Mouse (Mus musculus) natural killer cell, adult 2 months (primary cell): ENCODE measurements around the gene Madd.

Source experiments
- DNase-seq, 2 experiments: peaks; one replicate each; pipeline ENCODE4 v3.0.0; 2022; ENCODE audit warnings: low spot score in 2 of 2

The Madd gene

DNA sequence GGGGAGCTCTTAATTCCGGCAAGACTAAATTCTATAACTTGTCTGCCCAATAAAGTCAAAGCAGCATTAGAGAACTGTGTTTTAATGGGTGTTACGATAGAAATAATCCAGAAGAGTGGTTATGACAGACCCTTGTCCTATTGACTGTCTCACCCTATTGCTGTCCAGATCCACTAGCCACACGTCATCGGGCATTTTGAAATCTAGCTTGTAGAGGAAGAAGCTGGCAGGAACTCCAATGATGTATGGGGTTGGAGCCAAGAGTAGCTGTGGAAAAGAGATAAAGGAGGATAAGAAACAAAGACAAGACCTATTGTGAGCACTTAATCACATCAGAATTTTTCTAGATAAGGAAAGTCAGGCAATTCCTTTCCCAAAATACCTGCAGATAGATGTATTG, 8.1 kb downstream of the Madd start:
- DNase-seq, result no peak

DNA sequence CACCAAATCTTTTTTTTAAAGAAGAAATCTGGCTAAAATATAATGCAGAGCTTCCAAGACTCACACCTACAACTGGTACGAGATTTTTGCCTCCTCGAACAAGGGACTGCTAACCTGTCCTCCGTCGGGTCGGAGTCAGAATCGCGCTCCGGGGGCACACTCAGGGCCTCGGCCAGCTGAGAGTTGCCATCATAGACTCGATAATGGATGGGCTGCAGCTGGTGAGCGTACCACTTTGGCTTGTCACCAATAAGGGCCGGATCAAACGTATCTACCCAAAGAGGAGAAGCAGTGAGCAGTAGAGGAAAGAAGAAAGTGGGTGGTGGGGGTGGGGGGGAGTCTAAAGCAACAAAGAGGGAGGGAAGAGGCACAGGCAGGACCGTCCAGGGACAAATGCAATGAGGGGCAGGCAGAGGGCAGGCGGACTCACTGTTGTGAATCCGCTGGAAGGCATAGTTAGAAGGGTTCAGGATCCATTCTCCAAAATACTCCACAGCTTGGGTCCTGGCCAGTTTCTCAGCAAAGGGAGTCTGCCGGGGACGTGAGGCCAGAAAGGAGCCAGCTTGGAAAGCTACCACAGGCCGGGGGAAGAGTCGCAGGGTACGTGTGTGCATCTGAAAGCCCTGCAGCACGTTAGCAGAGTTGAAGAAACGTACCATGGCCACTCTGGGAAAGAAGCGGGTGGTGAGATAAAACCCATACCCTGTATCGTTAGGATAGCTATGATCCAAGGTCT, 13.9 kb downstream of the Madd start:
- no peak for DNase-seq

DNA sequence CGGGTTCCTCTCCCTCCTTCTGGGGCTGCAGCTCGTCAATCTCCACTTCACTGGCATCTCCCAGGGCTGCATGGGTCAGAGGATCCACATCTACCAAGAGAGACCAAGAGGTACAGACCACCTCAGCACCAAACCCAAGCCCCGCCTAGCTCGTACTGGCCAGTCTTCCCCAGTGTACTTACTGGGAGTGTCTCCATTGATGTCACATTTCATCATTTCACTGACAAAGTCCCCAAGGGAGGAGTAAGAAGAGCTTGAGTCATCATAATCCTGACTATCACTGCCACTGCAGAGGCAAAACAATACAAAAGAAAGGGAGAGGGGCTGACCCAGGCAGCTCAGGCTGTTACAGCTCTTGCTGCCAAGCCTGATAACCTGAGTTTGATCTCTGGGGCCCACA, 16.0 kb downstream of the Madd start:
- DNase-seq, result no peak

DNA sequence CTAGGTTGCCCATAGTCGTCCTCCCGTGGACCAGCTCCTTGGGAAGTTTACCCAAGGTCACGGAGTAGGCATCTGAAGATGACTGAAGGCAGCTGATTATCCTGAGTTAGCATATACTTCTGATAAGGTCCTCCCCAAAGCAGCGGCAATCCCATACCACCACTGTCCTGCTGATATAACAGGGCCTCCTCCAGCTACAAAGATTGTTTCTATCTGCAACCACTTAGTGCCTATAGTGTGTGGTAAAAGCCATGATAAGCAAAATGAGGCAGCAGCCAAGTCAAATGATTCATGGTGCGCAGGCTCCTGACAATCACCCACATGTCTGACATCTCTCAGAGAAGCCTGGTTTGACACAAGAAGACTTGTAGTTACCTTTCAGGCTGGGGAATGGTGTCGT, 18.6 kb downstream of the Madd start:
- no peak for DNase-seq

DNA sequence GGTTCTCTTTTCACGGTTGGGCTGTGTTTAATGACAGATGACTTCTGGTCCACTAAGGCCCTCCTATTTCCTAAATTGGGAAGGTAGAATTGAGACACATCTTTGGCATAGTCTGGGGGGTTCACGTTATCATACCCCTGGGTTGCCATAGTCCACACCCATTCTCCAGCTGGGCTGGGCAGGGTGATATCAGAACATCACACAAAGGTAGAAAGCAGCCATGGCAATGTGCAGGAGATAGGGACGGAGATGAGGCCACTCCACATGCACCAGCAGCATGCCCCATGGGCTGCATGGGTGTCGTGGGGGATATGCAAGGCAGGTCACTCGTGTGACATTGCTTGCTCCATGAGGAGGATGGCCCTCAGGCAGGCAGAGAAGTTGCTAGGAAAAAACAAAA, 20.1 kb downstream of the Madd start:
- DNase-seq, result no peak

DNA sequence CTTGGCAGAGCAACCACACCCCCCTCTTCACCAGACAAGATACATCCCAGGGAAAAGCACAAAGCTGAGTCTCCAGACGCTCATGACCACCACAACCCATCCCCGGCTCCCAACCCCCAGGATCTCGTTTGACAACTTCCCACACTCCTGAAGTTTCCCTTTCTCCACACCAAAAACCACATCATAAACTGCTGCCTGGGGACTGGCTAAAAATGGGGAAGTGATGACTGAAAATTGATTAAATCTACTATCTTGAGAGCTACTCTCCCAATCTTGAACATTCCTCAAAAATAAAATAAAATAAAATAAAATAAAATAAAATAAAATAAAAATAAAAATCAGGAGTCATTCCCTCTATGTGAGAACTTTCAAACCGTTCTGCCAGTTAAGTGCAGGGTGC, 20.7 kb downstream of the Madd start:
- no peak for DNase-seq

DNA sequence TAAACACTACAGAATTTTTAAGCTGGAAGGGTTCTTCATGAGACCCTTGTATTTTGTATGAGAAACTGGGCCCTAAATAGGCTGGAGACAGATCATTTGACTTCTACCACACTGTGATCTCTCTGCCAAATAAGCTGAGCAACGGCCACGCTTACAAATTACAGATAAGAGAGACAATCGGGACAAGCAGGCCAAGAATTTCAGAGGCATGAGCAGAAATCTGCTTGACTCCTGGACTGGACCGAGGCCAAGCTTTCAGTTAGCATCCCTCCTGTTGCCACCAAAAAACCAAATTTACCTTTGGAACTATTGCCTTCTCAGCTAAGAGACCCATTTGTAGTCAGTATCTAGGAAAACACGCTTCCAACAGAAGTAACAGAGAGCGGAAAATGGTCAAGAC, 23.0 kb downstream of the Madd start:
- no peak for DNase-seq

DNA sequence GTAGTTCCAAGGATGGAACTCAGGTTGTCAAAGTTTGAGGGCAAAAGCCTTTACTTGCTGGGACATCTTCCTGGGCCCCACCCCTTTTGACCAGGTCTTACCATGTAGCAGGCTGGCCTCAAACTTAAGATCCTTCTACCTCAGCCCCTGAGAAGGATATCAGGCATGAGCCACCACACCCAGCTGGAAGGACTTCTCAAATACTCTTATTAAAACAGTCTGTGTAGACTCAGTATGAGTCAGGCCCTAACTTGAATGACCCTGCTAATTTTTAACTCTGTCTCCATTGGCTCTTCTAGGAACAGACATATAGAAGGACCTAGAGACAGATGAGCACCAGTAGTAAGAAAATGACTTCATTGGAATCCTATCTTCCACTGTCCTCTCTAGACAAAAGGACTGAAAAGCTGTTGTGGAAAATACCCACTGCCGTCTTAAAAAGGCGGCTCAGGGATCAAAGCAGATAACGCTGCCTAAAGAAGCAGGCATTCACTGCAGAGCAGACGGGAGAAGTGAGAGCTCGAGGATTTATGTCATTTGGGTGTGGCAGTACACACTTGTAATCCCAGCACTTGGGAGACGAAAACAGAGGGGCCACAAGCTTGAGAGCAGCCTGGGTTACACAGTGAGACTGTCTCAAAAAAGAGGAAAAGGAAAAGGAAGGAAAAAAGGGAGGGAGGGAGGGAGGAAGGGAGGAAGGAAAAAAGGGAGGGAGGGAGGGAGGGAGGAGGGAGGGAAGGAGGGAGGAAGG, 26.5 kb downstream of the Madd start:
- no peak for DNase-seq

DNA sequence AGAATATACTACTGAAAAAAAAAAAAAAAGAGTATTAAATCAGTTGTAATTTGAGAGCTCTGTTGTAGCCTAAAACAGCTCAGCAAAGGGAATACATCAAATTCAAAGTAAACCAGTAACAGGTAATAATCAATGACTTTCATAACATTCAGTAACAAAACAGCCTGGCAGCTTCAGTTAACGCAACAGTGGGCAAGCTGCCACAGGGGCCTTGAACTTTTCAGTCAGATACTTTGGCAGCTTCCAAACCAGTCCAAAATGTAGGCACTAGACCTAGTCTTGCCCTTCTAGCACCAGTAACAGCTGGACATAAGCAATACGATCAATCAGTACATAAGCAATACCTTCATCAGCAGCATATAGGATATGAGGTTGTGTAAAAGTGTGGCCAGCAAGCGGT, 29.5 kb downstream of the Madd start:
- no peak for DNase-seq

DNA sequence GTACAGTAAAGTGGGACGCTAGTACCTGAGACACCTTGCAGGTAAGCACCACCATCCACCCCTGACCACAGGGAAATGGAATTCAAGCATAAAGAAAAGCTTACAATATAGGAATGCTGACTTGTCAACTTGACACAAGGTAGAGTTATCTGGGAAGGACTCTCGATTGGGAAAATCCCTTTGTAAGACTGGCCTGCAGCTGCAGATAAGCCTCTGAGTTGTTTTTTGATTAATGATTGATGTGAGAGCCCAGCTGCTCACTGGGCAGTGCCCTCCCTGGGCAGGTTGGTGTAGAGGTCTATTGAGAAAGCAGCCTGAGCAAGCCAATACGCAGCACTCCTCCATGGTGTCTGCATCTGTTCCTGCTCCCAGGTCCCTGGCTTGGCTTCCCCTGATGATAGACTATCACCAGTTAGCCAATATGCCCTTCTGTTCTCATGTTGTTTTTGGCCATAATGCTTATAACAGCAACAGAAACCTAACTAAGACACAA, 30.7 kb downstream of the Madd start:
- DNase-seq, result no peak

DNA sequence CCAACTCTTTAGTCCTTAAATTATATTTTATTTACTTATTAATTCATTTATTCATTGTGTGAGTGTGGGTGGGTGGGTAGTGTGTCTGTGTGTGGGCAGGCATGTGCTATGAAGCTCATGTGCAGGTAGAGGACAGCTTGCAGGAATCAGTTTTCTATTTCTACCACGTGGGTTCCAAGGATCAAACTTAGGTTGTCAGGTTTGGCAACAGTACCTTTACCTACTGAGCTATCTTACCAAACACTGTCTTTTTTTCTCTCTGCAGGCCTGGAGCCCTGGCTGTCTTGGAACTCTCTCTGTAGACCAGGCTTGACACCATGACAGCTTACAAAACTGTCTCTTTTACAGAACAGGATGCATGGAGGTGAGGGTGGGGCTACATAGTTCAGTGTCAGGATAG, 32.3 kb downstream of the Madd start:
- no peak for DNase-seq

DNA sequence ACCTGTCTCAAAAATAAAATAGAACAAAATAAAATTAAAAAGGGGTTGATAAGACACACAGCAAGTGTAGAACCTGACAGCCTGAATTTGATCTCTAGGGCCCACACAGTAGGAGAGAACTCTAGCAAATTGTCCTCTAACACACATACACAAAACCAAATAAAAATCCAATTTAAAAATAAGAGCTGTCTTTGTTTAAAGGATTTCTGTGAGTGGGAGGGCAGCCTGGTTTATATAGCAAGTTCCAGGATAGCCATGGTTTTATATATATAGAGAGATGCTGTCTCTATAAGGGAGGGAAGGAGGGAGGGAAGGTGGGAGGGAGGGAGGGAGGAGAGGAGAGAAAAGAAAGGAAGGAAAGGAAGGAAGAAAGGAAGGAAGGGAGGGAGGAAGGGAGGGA, 35.5 kb downstream of the Madd start:
- no peak for DNase-seq

DNA sequence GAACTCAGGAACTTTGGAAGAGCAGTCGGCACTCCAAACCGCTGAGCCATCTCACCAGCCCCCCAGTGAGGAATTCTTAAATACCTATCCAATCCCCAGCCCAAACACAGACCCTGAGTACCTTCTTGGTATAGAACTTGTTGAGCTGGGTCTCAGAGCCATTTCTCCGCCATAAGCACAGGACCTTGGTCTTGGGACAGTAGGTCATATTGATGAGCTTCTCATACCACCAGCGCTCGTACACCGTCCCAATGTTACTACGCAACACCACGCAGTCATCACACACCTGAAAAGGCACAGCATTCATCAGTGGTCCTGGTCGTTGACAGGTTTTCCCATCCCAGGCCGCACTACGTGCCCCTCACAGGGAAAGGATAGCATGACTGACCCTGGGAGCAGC, 40.2 kb downstream of the Madd start:
- no peak for DNase-seq

DNA sequence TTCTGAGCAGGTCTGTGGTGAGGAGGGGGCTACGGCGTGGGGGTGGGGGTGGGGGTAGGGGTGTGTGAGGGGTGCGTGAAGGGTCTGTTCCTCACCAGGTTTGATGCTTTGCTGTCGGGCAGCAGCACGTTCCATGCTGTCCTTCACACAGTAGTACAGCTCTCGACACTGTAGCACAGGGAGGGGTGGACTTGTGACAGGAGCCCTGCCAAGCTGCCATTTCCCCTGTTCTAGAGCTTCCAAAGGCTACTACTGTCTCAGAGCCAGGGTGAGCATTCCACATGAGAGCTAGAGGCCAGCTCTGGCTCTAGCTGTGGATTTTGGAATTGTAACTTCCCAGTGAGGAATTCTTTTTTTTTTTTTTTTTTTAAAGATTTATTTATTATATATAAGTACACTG, 40.7 kb downstream of the Madd start:
- no peak for DNase-seq

DNA sequence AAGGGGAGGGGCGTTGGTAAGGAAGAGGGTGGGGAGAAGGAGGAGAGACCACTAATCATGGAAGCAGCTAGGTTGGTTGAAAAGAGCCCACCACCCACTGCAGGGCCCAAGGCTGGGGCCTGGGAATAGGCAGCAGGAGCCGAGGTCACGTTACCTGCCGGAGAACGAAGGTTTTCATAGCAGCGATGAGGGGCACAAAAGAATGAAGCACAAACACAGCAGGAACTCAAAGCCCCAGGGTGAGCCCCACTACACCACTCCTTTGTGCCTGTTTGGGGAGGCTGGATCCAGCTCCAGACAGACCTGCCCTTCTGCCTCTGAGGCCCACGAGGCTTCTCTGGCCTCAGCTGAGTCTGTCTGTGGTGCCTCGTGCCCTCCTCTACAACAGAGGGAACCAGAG, 43.9 kb downstream of the Madd start:
- no peak for DNase-seq

DNA sequence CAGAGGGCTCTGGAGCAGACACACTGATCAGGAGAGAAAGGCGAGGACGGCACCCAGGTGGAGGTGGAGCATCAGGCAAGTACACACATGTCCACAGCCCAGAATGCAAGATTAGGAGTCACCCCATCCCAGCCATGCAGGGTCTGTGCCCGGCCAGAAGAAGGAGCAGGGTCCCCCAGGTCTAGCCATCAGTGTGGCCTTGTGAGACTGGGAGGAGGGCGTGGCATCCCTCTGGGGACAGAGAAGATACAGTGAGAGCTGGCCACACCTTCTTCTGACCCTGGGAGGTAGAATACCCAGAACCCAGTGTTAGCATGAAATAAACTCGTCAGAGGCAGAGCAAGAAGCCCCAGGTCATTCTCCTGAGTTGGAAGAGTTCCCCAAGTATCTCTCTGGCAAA, 44.3 kb downstream of the Madd start:
- DNase-seq, result no peak

DNA sequence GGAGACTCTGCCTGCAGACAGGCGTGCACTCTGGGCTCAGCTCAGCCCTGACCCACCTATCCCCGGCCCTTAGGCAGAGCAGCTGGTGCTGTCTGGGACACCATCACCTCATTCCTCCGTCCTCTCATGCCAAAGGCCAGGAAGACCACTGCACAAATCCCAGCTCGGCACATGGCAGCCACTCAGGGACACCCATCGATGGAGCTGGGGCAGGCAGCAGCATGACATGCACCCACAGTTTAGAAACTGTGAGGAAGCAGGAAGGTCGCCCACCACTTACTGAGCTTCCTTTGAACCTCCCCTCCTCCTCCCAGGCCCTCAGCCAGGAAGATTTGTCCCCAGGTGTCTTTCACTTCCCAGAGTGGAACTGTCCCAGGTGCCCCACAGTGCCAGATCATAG, 46.2 kb downstream of the Madd start:
- DNase-seq, result no peak

DNA sequence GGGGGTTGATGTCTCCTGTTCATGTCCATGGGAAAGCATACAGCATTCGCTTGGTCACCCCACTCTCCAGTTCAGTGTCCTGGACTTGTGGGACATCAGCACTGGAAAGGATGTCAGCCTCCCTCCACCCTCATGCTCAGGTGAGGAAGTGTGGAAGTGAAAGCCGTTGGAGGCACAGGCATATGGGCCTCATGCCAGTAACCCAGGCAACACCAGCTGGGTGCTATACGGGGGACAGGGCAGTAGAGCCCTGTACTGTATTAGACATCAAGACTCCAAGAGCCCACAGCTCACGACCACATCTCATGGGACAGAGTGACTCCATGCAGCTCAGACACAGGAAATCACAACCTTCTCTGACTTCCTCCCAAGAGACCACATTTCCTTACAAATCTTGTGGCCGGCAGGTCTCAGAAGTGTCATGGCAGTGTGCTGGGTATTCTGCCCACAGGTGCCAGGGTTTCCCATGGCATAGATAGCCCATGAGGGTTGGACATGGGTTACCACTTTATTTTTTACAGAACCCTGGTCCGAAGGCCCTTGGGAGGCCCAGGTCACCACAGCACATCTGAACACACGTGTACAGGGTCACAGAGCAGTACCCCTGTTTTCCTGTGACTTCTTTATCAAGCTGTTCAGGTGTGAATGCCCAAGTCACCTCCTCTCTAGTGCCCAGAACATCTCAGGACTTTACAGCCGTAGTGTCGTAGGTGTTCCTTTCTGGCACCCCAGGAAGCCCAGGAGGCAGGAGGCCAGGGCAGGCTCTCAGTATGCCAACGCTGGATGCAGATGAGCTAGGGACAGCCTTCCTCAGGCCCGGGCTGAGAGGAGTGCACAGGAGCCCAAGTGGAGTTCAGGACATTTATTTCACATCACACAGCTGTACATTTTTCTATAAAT, 46.9 kb downstream of the Madd start:
- DNase-seq, result peak in 1 of 2 experiments; percentile 23

DNA sequence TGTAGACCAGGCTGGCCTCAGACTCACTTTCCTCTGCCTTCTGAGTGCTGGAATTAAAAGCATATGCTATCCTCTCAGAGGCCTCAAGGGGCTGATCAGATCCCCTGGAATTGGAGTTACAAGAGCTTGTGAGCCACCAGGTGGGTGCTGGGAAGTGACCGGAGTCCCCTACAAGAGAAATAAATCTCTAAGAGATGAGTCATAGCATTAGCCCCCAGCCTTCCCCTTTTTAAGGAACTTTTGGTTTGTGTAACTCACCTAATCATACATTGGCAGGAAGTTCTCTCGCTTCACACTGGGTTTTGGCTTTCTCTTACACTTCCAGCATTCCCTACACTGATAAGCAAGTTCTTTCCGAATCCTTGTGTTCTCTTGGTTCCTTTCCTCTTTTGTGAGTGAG, 51.6 kb downstream of the Madd start:
- no peak for DNase-seq

DNA sequence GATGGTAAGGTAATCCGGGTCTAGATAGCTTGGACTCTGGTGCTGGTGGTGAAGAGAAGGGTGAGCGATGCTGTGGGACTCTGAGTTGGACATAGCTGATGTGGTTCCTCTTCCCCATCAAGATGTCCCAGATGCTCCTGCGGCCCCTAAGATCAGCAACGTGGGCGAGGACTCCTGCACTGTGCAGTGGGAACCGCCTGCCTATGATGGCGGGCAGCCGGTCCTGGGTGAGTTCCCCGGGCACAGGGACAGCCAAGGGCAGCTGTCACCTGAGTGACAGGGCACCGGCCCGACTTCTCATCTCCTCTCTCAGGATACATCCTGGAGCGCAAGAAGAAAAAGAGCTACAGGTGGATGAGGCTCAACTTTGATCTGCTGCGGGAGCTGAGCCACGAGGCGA, 52.4 kb downstream of the Madd start:
- DNase-seq, result no peak

DNA sequence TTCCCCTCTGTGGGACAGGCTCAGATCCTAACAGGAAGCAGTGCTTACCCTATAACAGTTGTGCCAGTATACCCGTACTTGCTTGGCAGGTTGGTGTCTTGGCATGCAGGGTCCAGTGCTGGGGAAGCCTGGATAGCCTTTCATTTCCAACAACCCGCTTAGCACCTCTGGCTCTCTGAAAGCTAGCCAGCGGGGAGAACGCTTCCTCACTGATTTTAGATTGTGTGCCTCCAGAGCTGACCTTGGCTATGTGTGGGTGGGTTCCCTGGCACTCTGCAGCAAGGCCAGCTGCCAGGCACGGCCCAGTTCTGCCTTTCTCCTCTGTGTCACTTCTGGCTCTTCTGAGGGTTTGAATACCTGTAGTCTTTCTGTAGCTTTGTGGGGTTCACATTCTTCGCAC, 53.5 kb downstream of the Madd start:
- DNase-seq, result no peak

DNA sequence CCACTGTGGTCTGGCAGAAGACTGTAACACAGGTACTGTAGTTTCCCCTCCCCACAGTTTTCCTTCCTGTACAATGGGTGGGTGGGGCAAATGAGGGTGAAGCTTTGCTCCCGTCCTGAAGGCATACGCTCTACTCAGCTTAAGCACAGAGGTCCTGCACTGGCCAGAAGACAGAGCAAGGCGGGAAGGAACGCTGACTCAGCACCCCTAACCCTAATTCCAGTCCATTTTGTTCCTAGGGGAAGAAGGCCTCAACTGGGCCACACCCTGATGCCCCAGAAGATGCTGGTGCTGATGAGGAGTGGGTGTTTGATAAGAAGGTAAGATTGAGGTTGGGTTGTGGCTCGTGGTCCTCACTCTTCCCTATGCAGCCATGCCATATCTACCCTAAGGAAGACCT, 54.9 kb downstream of the Madd start:
- no peak for DNase-seq

DNA sequence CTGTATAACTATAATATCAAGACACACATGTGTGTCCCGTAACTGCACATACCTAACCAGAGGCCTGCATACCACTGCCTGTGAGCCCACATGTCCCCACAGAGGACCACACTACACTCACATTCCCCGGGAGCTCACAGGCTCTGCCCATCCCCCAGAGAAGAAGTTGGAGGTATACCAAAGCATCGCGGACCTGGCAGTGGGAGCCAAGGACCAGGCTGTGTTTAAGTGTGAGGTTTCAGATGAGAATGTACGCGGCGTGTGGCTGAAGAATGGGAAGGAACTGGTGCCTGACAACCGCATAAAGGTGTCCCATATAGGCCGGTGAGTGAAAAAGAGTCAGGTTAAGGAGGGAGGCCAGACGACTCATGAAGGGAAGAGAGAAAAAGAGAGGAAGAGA, 58.5 kb downstream of the Madd start:
- DNase-seq, result no peak
